In genomic region chr3:87144476-87145240, GRCm38 (mm10) we compare ENCODE assay signal across 12 mouse cellular contexts. TPM values are rescaled to one million over a fixed set of nuclear protein-coding genes. Genes with fewer than 3 reads are reported as not detected.
DNase-seq lines count a peak whose midpoint lies in the region; ATAC-seq and TF ChIP-seq lines count a peak whose summit lies in the region.
"Had no signal": no experiment of that assay in that cellular context is flagged by ENCODE, and none has a peak within 500 bp of the region (broad histone marks: within the 10 kb centered on the region; RNA-seq: fewer than 3 reads in every experiment).

No protein-coding gene starts in this region.

- TF ChIP-seq CTCF in stomach, postnatal 0 days (IDR thresholded peaks at IDR 0.05; ENCODE audit: low read depth) = no peak

- no peak for TF ChIP-seq EP300 in stomach, postnatal 0 days (optimal IDR thresholded peaks at IDR 0.05)

- H3K9ac ChIP-seq in forebrain, embryonic 15.5 days (replicated peaks) = no peak overlapping the region
- H3K9ac ChIP-seq in intestine, embryonic 14.5 days (ENCODE audit: low read length) = no peak overlapping the region
- no peak overlapping the region for H3K9ac ChIP-seq in intestine, embryonic 16.5 days (ENCODE audit: low read depth, low read length)
- H3K9ac ChIP-seq in stomach, embryonic 15.5 days = no peak overlapping the region
- no peak overlapping the region for H3K9ac ChIP-seq in stomach, postnatal 0 days (ENCODE audit: low read length)
- H3K9ac ChIP-seq in limb, embryonic 15.5 days = no peak overlapping the region

- no peak for DNase-seq in forebrain, embryonic 10.5 days (ENCODE audit: extremely low spot score, low spot score)
- DNase-seq in intestine, embryonic 14.5 days (ENCODE audit: low spot score) = no peak
- no peak for DNase-seq in stomach, postnatal 0 days (ENCODE audit: low spot score)
- no peak for DNase-seq in cerebellum, postnatal 25 days
- DNase-seq: adrenal gland, postnatal 14 days; cerebellum, adult 2 months; kidney, postnatal 14 days; thymus, postnatal 36 days had no signal

- no peak overlapping the region for H3K4me3 ChIP-seq in forebrain, embryonic 10.5 days
- H3K4me3 ChIP-seq in forebrain, embryonic 15.5 days = no peak overlapping the region
- H3K4me3 ChIP-seq in intestine, embryonic 14.5 days (ENCODE audit: low read depth, low read length) = no peak overlapping the region
- H3K4me3 ChIP-seq in intestine, embryonic 16.5 days (ENCODE audit: low read length) = no peak overlapping the region
- no peak overlapping the region for H3K4me3 ChIP-seq in stomach, embryonic 15.5 days (replicated peaks)
- no peak overlapping the region for H3K4me3 ChIP-seq in stomach, postnatal 0 days (ENCODE audit: low read depth, low read length)
- no peak overlapping the region for H3K4me3 ChIP-seq in limb, embryonic 15.5 days

- WGBS in forebrain, embryonic 10.5 days = 33% methylated on average over 6 of the region's 6 CpGs
- 20% methylated on average over 6 of the region's 6 CpGs for WGBS in forebrain, embryonic 15.5 days
- 49% methylated on average over 6 of the region's 6 CpGs for WGBS in intestine, embryonic 14.5 days
- 58% methylated on average over 6 of the region's 6 CpGs for WGBS in intestine, embryonic 16.5 days
- WGBS in stomach, embryonic 15.5 days = 52% methylated on average over 6 of the region's 6 CpGs
- 50% methylated on average over 6 of the region's 6 CpGs for WGBS in stomach, postnatal 0 days
- WGBS in limb, embryonic 15.5 days = 49% methylated on average over 6 of the region's 6 CpGs

- peaks cover 74% of the 10 kb centered on the region for H3K4me1 ChIP-seq in forebrain, embryonic 10.5 days
- H3K4me1 ChIP-seq in forebrain, embryonic 15.5 days = peaks cover 16% of the 10 kb centered on the region; the same call in 1 of the 2 replicates
- peaks cover 16% of the 10 kb centered on the region for H3K4me1 ChIP-seq in intestine, embryonic 14.5 days (replicated peaks; ENCODE audit: control insufficient read depth, insufficient read depth, low read length)
- H3K4me1 ChIP-seq in intestine, embryonic 16.5 days (ENCODE audit: control insufficient read depth, insufficient read depth, low read length) = peaks cover 12% of the 10 kb centered on the region
- 0 out of 2 replicates have a peak, but pooled peaks cover 6% of the 10 kb centered on the region for H3K4me1 ChIP-seq in stomach, embryonic 15.5 days
- no peaks in the 10 kb centered on the region for H3K4me1 ChIP-seq in stomach, postnatal 0 days (replicated peaks; ENCODE audit: control insufficient read depth, insufficient read depth)
- peaks cover 37% of the 10 kb centered on the region for H3K4me1 ChIP-seq in limb, embryonic 15.5 days

- no peaks in the 10 kb centered on the region; the same call in 1 of the 2 replicates for H3K9me3 ChIP-seq in forebrain, embryonic 10.5 days
- no peaks in the 10 kb centered on the region for H3K9me3 ChIP-seq in forebrain, embryonic 15.5 days
- no peaks in the 10 kb centered on the region for H3K9me3 ChIP-seq in intestine, embryonic 14.5 days (ENCODE audit: control insufficient read depth, low read length)
- no peaks in the 10 kb centered on the region for H3K9me3 ChIP-seq in intestine, embryonic 16.5 days (ENCODE audit: control insufficient read depth, low read length)
- no peaks in the 10 kb centered on the region for H3K9me3 ChIP-seq in stomach, embryonic 15.5 days
- no peaks in the 10 kb centered on the region for H3K9me3 ChIP-seq in stomach, postnatal 0 days (ENCODE audit: control insufficient read depth, low read length)
- H3K9me3 ChIP-seq in limb, embryonic 15.5 days = no peaks in the 10 kb centered on the region

- H3K4me2 ChIP-seq in forebrain, embryonic 15.5 days (replicated peaks) = no peak overlapping the region
- H3K4me2 ChIP-seq in intestine, embryonic 14.5 days (ENCODE audit: low read length) = no peak overlapping the region
- H3K4me2 ChIP-seq in intestine, embryonic 16.5 days (ENCODE audit: low read depth, low read length) = no peak overlapping the region
- no peak overlapping the region for H3K4me2 ChIP-seq in stomach, embryonic 15.5 days
- no peak overlapping the region for H3K4me2 ChIP-seq in stomach, postnatal 0 days (replicated peaks; ENCODE audit: low read depth)
- H3K4me2 ChIP-seq in limb, embryonic 15.5 days = no peak overlapping the region

- H3K27me3 ChIP-seq in forebrain, embryonic 10.5 days (ENCODE audit: poor library complexity, severe bottlenecking) = no peaks in the 10 kb centered on the region
- no peaks in the 10 kb centered on the region for H3K27me3 ChIP-seq in forebrain, embryonic 15.5 days
- no peaks in the 10 kb centered on the region for H3K27me3 ChIP-seq in intestine, embryonic 14.5 days (replicated peaks; ENCODE audit: control insufficient read depth, insufficient read depth, low read length)
- H3K27me3 ChIP-seq in intestine, embryonic 16.5 days (replicated peaks; ENCODE audit: control insufficient read depth, insufficient read depth, low read length) = no peaks in the 10 kb centered on the region
- H3K27me3 ChIP-seq in stomach, embryonic 15.5 days (replicated peaks) = no peaks in the 10 kb centered on the region
- no peaks in the 10 kb centered on the region for H3K27me3 ChIP-seq in stomach, postnatal 0 days (ENCODE audit: control insufficient read depth, insufficient read depth, low read length)
- no peaks in the 10 kb centered on the region for H3K27me3 ChIP-seq in limb, embryonic 15.5 days

- ATAC-seq in forebrain, embryonic 15.5 days (replicated peaks) = no peak
- no peak for ATAC-seq in intestine, embryonic 14.5 days (replicated peaks; ENCODE audit: low FRiP score, low TSS enrichment, low read depth)
- ATAC-seq in intestine, embryonic 16.5 days = no peak
- ATAC-seq in stomach, embryonic 15.5 days (ENCODE audit: insufficient read depth, low FRiP score, low read depth) = no peak
- no peak for ATAC-seq in stomach, postnatal 0 days (ENCODE audit: low FRiP score, low TSS enrichment)
- ATAC-seq in limb, embryonic 15.5 days (ENCODE audit: insufficient number of reproducible peaks, low FRiP score, low TSS enrichment, low read depth) = no peak

- H3K27ac ChIP-seq in forebrain, embryonic 10.5 days = peak overlapping the region; percentile 88
- H3K27ac ChIP-seq in forebrain, embryonic 15.5 days (replicated peaks) = no peak overlapping the region
- H3K27ac ChIP-seq in intestine, embryonic 14.5 days (ENCODE audit: low read depth) = peak overlapping the region; percentile 11; the same call in 1 of the 2 replicates
- no peak overlapping the region for H3K27ac ChIP-seq in intestine, embryonic 16.5 days (ENCODE audit: low read length)
- H3K27ac ChIP-seq in stomach, embryonic 15.5 days = 0 out of 2 replicates have a peak overlapping the region, but pooled peaks have one; percentile 11
- no peak overlapping the region for H3K27ac ChIP-seq in stomach, postnatal 0 days (replicated peaks)
- H3K27ac ChIP-seq in limb, embryonic 15.5 days = peak overlapping the region; percentile 74

- H3K36me3 ChIP-seq in forebrain, embryonic 10.5 days (replicated peaks) = peaks cover 70% of the 10 kb centered on the region
- H3K36me3 ChIP-seq in forebrain, embryonic 15.5 days = peaks cover 2% of the 10 kb centered on the region; the same call in 1 of the 2 replicates
- H3K36me3 ChIP-seq in intestine, embryonic 14.5 days (ENCODE audit: control insufficient read depth, insufficient read depth, low read length) = peaks cover 24% of the 10 kb centered on the region
- H3K36me3 ChIP-seq in intestine, embryonic 16.5 days (ENCODE audit: control insufficient read depth, insufficient read depth, low read length) = no peaks in the 10 kb centered on the region
- H3K36me3 ChIP-seq in stomach, embryonic 15.5 days = 0 out of 2 replicates have a peak, but pooled peaks cover 11% of the 10 kb centered on the region
- no peaks in the 10 kb centered on the region for H3K36me3 ChIP-seq in stomach, postnatal 0 days (ENCODE audit: control insufficient read depth, insufficient read depth, low read length)
- peaks cover 9% of the 10 kb centered on the region; the same call in 1 of the 2 replicates for H3K36me3 ChIP-seq in limb, embryonic 15.5 days

RNA-seq across cellular contexts. Expression of gene Kirrel, which starts 29.9 kb away (rescaled TPM):
- polyA plus RNA-seq in forebrain, embryonic 10.5 days (2016; fragmentation: Nextera tagmentation; extraction: Ambion mirVana) = 13.1 and 14.3 TPM in 2 replicates
- polyA plus RNA-seq in forebrain, embryonic 15.5 days (2015; fragmentation: Nextera tagmentation; extraction: Ambion mirVana) = 5.0 and 5.7 TPM in 2 replicates
- 10.1 and 10.8 TPM in 2 replicates for polyA plus RNA-seq in intestine, embryonic 14.5 days (2014; fragmentation: Nextera tagmentation; extraction: Ambion mirVana)
- 7.3 and 8.3 TPM in 2 replicates for polyA plus RNA-seq in intestine, embryonic 16.5 days (2015; fragmentation: Nextera tagmentation; extraction: Ambion mirVana)
- 13.9 and 15.2 TPM in 2 replicates for polyA plus RNA-seq in stomach, embryonic 15.5 days (2015; fragmentation: Nextera tagmentation; extraction: Ambion mirVana)
- polyA plus RNA-seq in stomach, postnatal 0 days (2015; fragmentation: Nextera tagmentation; extraction: Ambion mirVana) = 4.1 and 4.5 TPM in 2 replicates
- polyA plus RNA-seq in limb, embryonic 15.5 days (2015; fragmentation: Nextera tagmentation; extraction: Ambion mirVana) = 17.9 and 19.5 TPM in 2 replicates

Comparison
In these comparisons a context has a peak if more than half of its experiments do, and no peak if none do; other contexts are left out.
1. H3K27ac ChIP-seq: peak in forebrain, embryonic 10.5 days (single experiment), intestine, embryonic 14.5 days (single experiment), stomach, embryonic 15.5 days (single experiment) and limb, embryonic 15.5 days (single experiment); none in forebrain, embryonic 15.5 days (single experiment), intestine, embryonic 16.5 days (single experiment) and stomach, postnatal 0 days (single experiment).